ENCODE assay signal across 18 mouse cellular contexts in the genomic region with DNA sequence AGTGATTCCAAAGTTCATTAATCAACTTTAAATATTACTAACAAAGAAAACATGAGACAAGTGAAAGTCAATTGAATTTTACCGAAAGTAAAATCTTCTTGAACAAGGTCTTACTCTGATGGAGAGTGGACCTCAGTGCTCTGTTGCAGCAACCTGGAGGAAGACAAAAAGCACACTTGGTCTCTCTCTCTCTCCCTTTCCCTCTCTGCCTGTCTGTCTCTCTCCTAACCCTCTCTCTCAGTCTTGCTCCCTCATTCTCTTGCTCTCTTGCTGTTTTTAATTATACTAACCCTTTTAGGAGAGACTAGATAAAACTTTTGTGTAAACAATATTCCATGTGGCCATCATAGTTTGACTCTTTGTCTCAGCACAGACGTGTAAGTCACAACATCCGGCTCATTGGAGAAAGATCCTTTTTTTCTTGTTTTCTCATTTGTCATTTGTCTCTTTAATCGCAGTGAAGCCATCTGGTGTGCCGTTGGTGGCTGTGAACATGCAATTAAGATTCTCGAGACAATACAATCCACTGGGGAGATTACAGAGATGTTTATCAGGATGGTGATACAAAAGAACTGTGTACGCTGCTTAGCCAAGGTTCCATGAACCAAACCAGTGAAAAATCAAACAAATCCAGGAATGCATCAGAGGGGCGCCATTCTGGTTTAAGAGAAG.
A peak's percentile ranks its signal among the peaks of the same experiment; 100 is the strongest.
DNase-seq lines count a peak whose midpoint lies in the region; ATAC-seq and TF ChIP-seq lines count a peak whose summit lies in the region.
"Had no signal": no experiment of that assay in that cellular context is flagged by ENCODE, and none has a peak within 500 bp of the region (broad histone marks: within the 10 kb centered on the region; RNA-seq: fewer than 3 reads in every experiment).

No protein-coding gene starts in this region.

- H3K4me2 ChIP-seq in hindbrain, embryonic 12.5 days (replicated peaks), result no peak overlapping the region
- no peak overlapping the region for H3K4me2 ChIP-seq in hindbrain, embryonic 16.5 days (ENCODE audit: low read length)
- no peak overlapping the region for H3K4me2 ChIP-seq in neural tube, embryonic 13.5 days
- H3K4me2 ChIP-seq in neural tube, embryonic 15.5 days, result no peak overlapping the region
- no peak overlapping the region for H3K4me2 ChIP-seq in kidney, embryonic 15.5 days
- H3K4me2 ChIP-seq: heart, embryonic 11.5 days; liver, embryonic 15.5 days; stomach, embryonic 15.5 days had no signal

- peak; percentile 61; the same call in 1 of the 2 replicates for ATAC-seq in hindbrain, embryonic 12.5 days (ENCODE audit: low FRiP score)
- no peak for ATAC-seq in hindbrain, embryonic 16.5 days
- peak; percentile 61; the same call in 1 of the 2 replicates for ATAC-seq in neural tube, embryonic 13.5 days (ENCODE audit: low read depth)
- no peak for ATAC-seq in neural tube, embryonic 15.5 days (ENCODE audit: low FRiP score)
- ATAC-seq in kidney, embryonic 15.5 days (replicated peaks; ENCODE audit: low FRiP score), result no peak
- no peak for ATAC-seq in megakaryocyte, adult 5-6 weeks (ENCODE audit: poor library complexity, severe bottlenecking)
- ATAC-seq: inflammation-experienced regulatory T-cells, adult 6 months had no signal

- WGBS in hindbrain, embryonic 12.5 days, result 44% methylated on average over 8 of the region's 8 CpGs
- 38% methylated on average over 8 of the region's 8 CpGs for WGBS in hindbrain, embryonic 16.5 days
- 42% methylated on average over 8 of the region's 8 CpGs for WGBS in neural tube, embryonic 13.5 days
- WGBS in neural tube, embryonic 15.5 days, result 36% methylated on average over 8 of the region's 8 CpGs
- 59% methylated on average over 8 of the region's 8 CpGs for WGBS in kidney, embryonic 15.5 days

- H3K9me3 ChIP-seq in hindbrain, embryonic 12.5 days (replicated peaks), result no peaks in the 10 kb centered on the region
- H3K9me3 ChIP-seq in hindbrain, embryonic 16.5 days (ENCODE audit: control insufficient read depth, low read length), result no peaks in the 10 kb centered on the region
- no peaks in the 10 kb centered on the region for H3K9me3 ChIP-seq in neural tube, embryonic 13.5 days
- no peaks in the 10 kb centered on the region for H3K9me3 ChIP-seq in neural tube, embryonic 15.5 days (replicated peaks)
- no peaks in the 10 kb centered on the region for H3K9me3 ChIP-seq in kidney, embryonic 15.5 days (replicated peaks)
- H3K9me3 ChIP-seq: liver, embryonic 15.5 days; stomach, embryonic 15.5 days had no signal

- H3K4me1 ChIP-seq in hindbrain, embryonic 12.5 days, result no peaks in the 10 kb centered on the region
- H3K4me1 ChIP-seq in hindbrain, embryonic 16.5 days (ENCODE audit: control insufficient read depth, insufficient read depth, low read depth, low read length), result no peaks in the 10 kb centered on the region
- peaks cover 6% of the 10 kb centered on the region; the same call in 1 of the 2 replicates for H3K4me1 ChIP-seq in neural tube, embryonic 13.5 days (replicated peaks)
- H3K4me1 ChIP-seq in neural tube, embryonic 15.5 days, result no peaks in the 10 kb centered on the region
- no peaks in the 10 kb centered on the region for H3K4me1 ChIP-seq in kidney, embryonic 15.5 days
- H3K4me1 ChIP-seq: liver, embryonic 15.5 days; stomach, embryonic 15.5 days had no signal

- H3K27me3 ChIP-seq in hindbrain, embryonic 12.5 days, result no peaks in the 10 kb centered on the region
- no peaks in the 10 kb centered on the region for H3K27me3 ChIP-seq in hindbrain, embryonic 16.5 days (replicated peaks; ENCODE audit: control insufficient read depth, insufficient read depth, low read length)
- H3K27me3 ChIP-seq in neural tube, embryonic 13.5 days, result no peaks in the 10 kb centered on the region
- no peaks in the 10 kb centered on the region for H3K27me3 ChIP-seq in neural tube, embryonic 15.5 days (replicated peaks)
- no peaks in the 10 kb centered on the region for H3K27me3 ChIP-seq in kidney, embryonic 15.5 days
- H3K27me3 ChIP-seq: liver, embryonic 15.5 days; stomach, embryonic 15.5 days had no signal

- H3K36me3 ChIP-seq in hindbrain, embryonic 12.5 days, result no peaks in the 10 kb centered on the region
- no peaks in the 10 kb centered on the region for H3K36me3 ChIP-seq in hindbrain, embryonic 16.5 days (ENCODE audit: control insufficient read depth, insufficient read depth, low read length)
- H3K36me3 ChIP-seq in neural tube, embryonic 13.5 days, result no peaks in the 10 kb centered on the region
- H3K36me3 ChIP-seq in neural tube, embryonic 15.5 days, result no peaks in the 10 kb centered on the region
- H3K36me3 ChIP-seq in kidney, embryonic 15.5 days, result no peaks in the 10 kb centered on the region
- H3K36me3 ChIP-seq: liver, embryonic 15.5 days; stomach, embryonic 15.5 days had no signal

- no peak overlapping the region for H3K27ac ChIP-seq in hindbrain, embryonic 12.5 days
- H3K27ac ChIP-seq in hindbrain, embryonic 16.5 days (ENCODE audit: low read depth, low read length), result no peak overlapping the region
- H3K27ac ChIP-seq in neural tube, embryonic 13.5 days (replicated peaks), result 0 out of 2 replicates have a peak overlapping the region, but pooled peaks have one; percentile 11
- H3K27ac ChIP-seq in neural tube, embryonic 15.5 days (replicated peaks), result no peak overlapping the region
- H3K27ac ChIP-seq in layer of hippocampus, adult 2 months, result peak overlapping the region; percentile 56; the same call in 1 of the 2 replicates
- H3K27ac ChIP-seq in kidney, embryonic 15.5 days, result no peak overlapping the region
- H3K27ac ChIP-seq: liver, embryonic 15.5 days; stomach, embryonic 15.5 days had no signal

- TF ChIP-seq CTCF in layer of hippocampus, adult 2 months (conservative IDR thresholded peaks at IDR 0.05), result no peak

- H3K9ac ChIP-seq in hindbrain, embryonic 12.5 days, result no peak overlapping the region
- H3K9ac ChIP-seq in hindbrain, embryonic 16.5 days (ENCODE audit: low read depth, low read length), result no peak overlapping the region
- H3K9ac ChIP-seq in neural tube, embryonic 13.5 days, result no peak overlapping the region
- no peak overlapping the region for H3K9ac ChIP-seq in neural tube, embryonic 15.5 days (replicated peaks)
- H3K9ac ChIP-seq in kidney, embryonic 15.5 days, result no peak overlapping the region
- H3K9ac ChIP-seq: liver, embryonic 15.5 days; stomach, embryonic 15.5 days had no signal

- peak; percentile 14 to 32 for DNase-seq in layer of hippocampus, adult 2 months (ENCODE audit: low spot score in 2 of 2)
- DNase-seq: cerebellum, postnatal 14 days; heart, postnatal 14 days; kidney, adult 9 months; lung, postnatal 10 days; thymus, adult 2 months had no signal

- H3K4me3 ChIP-seq in hindbrain, embryonic 12.5 days, result no peak overlapping the region
- H3K4me3 ChIP-seq in hindbrain, embryonic 16.5 days (ENCODE audit: low read length), result no peak overlapping the region
- H3K4me3 ChIP-seq in neural tube, embryonic 13.5 days, result no peak overlapping the region
- no peak overlapping the region for H3K4me3 ChIP-seq in neural tube, embryonic 15.5 days (replicated peaks)
- no peak overlapping the region for H3K4me3 ChIP-seq in layer of hippocampus, adult 2 months
- H3K4me3 ChIP-seq in kidney, embryonic 15.5 days (replicated peaks), result no peak overlapping the region
- H3K4me3 ChIP-seq: erythroblast, embryonic 14.5 days; liver, embryonic 15.5 days; myocyte; stomach, embryonic 15.5 days had no signal

Comparison
In these comparisons a context has a peak if more than half of its experiments do, and no peak if none do; other contexts are left out.
1. ATAC-seq: peak in hindbrain, embryonic 12.5 days (single experiment) and neural tube, embryonic 13.5 days (single experiment); none in hindbrain, embryonic 16.5 days (single experiment), neural tube, embryonic 15.5 days (single experiment), kidney, embryonic 15.5 days (single experiment) and megakaryocyte, adult 5-6 weeks (single experiment).
2. H3K27ac ChIP-seq: peak in neural tube, embryonic 13.5 days (single experiment) and layer of hippocampus, adult 2 months (single experiment); none in hindbrain, embryonic 12.5 days (single experiment), hindbrain, embryonic 16.5 days (single experiment), neural tube, embryonic 15.5 days (single experiment) and kidney, embryonic 15.5 days (single experiment).